ENCODE assay signal across 15 mouse cellular contexts in the genomic region with DNA sequence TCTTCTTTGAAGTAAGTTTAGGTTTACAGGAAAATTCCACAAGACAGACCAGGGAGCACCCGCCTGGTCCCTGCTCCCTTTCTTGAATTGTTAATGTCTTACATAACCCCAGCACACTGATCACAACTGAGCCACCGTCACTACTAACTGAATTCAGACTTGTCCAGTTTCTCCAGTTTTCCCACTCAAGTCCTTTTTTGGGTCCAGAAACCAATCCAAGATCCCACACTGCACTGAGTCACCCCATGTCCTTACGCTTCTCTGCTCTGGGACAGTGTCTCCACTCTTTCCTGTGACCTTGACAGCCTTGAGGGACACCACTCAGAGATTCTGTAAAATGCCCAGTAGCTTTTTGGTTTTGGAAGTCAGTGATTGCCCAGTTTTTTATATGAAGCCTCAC. TPM values are rescaled to one million over a fixed set of nuclear protein-coding genes. Genes with fewer than 3 reads are reported as not detected.
"Had no signal": no experiment of that assay in that cellular context is flagged by ENCODE, and none has a peak within 500 bp of the region (broad histone marks: within the 10 kb centered on the region; RNA-seq: fewer than 3 reads in every experiment).

No protein-coding gene starts in this region.

- H3K4me2 ChIP-seq: liver, embryonic 13.5 days; midbrain, embryonic 11.5 days had no signal

- H3K9ac ChIP-seq: liver, embryonic 13.5 days had no signal

- H3K9me3 ChIP-seq: liver, embryonic 13.5 days had no signal

- H3K27ac ChIP-seq: liver, embryonic 13.5 days; stomach, postnatal 0 days had no signal

- H3K36me3 ChIP-seq: liver, embryonic 13.5 days had no signal

- DNase-seq: kidney, adult 9 months; kidney, postnatal 14 days; kidney, postnatal 4 days; liver, embryonic 13.5 days; lung, adult 2 months; lung, postnatal 14 days; lung, postnatal 4 days; midbrain, embryonic 14.5 days; right cerebral cortex, postnatal 14 days; right cerebral cortex, postnatal 4 days; thymus, postnatal 25 days had no signal

- H3K4me3 ChIP-seq: liver, embryonic 13.5 days had no signal

- H3K4me1 ChIP-seq: liver, embryonic 13.5 days had no signal

RNA-seq across cellular contexts. Expression of a gene that starts 53.3 kb away (rescaled TPM):
- total RNA-seq: megakaryocyte-erythroid progenitor cell, adult 5-6 weeks; neutrophil, adult 5-6 weeks had no signal
